Mouse (Mus musculus) small intestine, adult 2 months (tissue): Measurements from ENCODE around the gene Gm1110.
"Not testable (repeated sequence)": the region's sequence is repeated elsewhere in the genome, so short reads cannot be mapped to it uniquely, and the experiment has no call there.

Experiments used
- CTCF ChIP-seq: fragments of 200-500 bp; IDR thresholded peaks from 2 replicates; pipeline ENCODE4 v1.5.1; 2012; ENCODE audit warnings: low read depth, mild to moderate bottlenecking, control low read depth, inconsistent platforms, low read length, moderate library complexity, mixed read lengths; ENCODE audit not compliant: insufficient replicate concordance, insufficient read length; ENCODE audit errors: extremely low read depth
- POLR2A ChIP-seq: fragments of 200-500 bp; IDR thresholded peaks from 2 replicates; pipeline ENCODE4 v1.6.1; 2012; ENCODE audit warnings: low read depth, mild to moderate bottlenecking, control low read depth, inconsistent platforms, low read length, moderate library complexity

- TF ChIP-seq CTCF, POLR2A: not testable (repeated sequence)
Observed at GRCm38 (mm10) chr9:26869856-26870255, 53.1 kb downstream of the Gm1110 start.
